ENCODE assay signal across 19 mouse cellular contexts in the genomic region with DNA sequence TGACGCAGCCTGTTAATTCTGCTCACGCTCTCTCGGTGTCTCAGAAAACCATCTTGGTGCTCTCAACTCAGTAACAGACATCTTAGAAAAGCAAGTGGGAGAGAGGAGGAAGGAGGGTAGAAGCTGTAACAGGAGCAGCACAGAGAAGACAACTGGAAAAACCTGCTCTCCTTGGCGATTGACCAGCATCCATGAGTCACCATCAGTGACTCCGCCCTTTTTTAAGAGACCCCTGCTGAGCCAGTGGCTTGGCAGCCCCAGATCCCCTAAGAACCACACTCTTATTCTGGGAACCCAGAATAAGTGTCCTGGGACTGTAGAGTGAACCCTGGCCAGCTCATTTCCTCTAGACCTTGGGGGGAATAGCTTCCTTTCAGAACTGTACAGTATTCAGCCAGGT. TPM values are rescaled to one million over a fixed set of nuclear protein-coding genes. Genes with fewer than 3 reads are reported as not detected.
DNase-seq lines count a peak whose midpoint lies in the region; ATAC-seq lines count a peak whose summit lies in the region.
"Had no signal": no experiment of that assay in that cellular context is flagged by ENCODE, and none has a peak within 500 bp of the region (broad histone marks: within the 10 kb centered on the region; RNA-seq: fewer than 3 reads in every experiment).

No protein-coding gene starts in this region.

- intact Hi-C loops in left cerebral cortex, postnatal 14 days (cut with DNase I) = no loop called here

- peaks cover 9% of the 10 kb centered on the region for H3K4me1 ChIP-seq in kidney, embryonic 15.5 days
- H3K4me1 ChIP-seq in embryonic facial prominence, embryonic 14.5 days (ENCODE audit: control insufficient read depth, insufficient read depth, low read length) = 0 out of 2 replicates have a peak, but pooled peaks cover 4% of the 10 kb centered on the region
- H3K4me1 ChIP-seq: heart, embryonic 10.5 days; neural tube, embryonic 13.5 days; stomach, embryonic 15.5 days had no signal

- H3K27ac ChIP-seq in kidney, embryonic 15.5 days = peak overlapping the region; percentile 60; the same call in 1 of the 2 replicates
- 0 out of 2 replicates have a peak overlapping the region, but pooled peaks have one; percentile 21 for H3K27ac ChIP-seq in embryonic facial prominence, embryonic 14.5 days (replicated peaks; ENCODE audit: low read depth, low read length)
- H3K27ac ChIP-seq: heart, embryonic 10.5 days; neural tube, embryonic 13.5 days; stomach, embryonic 15.5 days had no signal

- H3K9me3 ChIP-seq in kidney, embryonic 15.5 days (replicated peaks) = no peaks in the 10 kb centered on the region
- H3K9me3 ChIP-seq in embryonic facial prominence, embryonic 14.5 days (ENCODE audit: control insufficient read depth, low read length) = no peaks in the 10 kb centered on the region
- H3K9me3 ChIP-seq: heart, embryonic 10.5 days; neural tube, embryonic 13.5 days; stomach, embryonic 15.5 days had no signal

- H3K4me3 ChIP-seq in kidney, embryonic 15.5 days (replicated peaks) = no peak overlapping the region
- no peak overlapping the region for H3K4me3 ChIP-seq in embryonic facial prominence, embryonic 14.5 days (ENCODE audit: low read depth, low read length)
- H3K4me3 ChIP-seq: heart, embryonic 10.5 days; neural tube, embryonic 13.5 days; stomach, embryonic 15.5 days had no signal

- H3K36me3 ChIP-seq in kidney, embryonic 15.5 days = no peaks in the 10 kb centered on the region
- no peaks in the 10 kb centered on the region for H3K36me3 ChIP-seq in embryonic facial prominence, embryonic 14.5 days (ENCODE audit: control insufficient read depth, insufficient read depth, low read length)
- H3K36me3 ChIP-seq: heart, embryonic 10.5 days; neural tube, embryonic 13.5 days; stomach, embryonic 15.5 days had no signal

- no peak overlapping the region for H3K9ac ChIP-seq in kidney, embryonic 15.5 days
- no peak overlapping the region for H3K9ac ChIP-seq in embryonic facial prominence, embryonic 14.5 days (ENCODE audit: low read depth, low read length)
- H3K9ac ChIP-seq: neural tube, embryonic 13.5 days; stomach, embryonic 15.5 days had no signal

- WGBS in kidney, embryonic 15.5 days = 56% methylated on average over 5 of the region's 5 CpGs
- 54% methylated on average over 5 of the region's 5 CpGs for WGBS in embryonic facial prominence, embryonic 14.5 days

- ATAC-seq in kidney, embryonic 15.5 days (replicated peaks; ENCODE audit: low FRiP score) = 0 out of 2 replicates have a peak, but pooled peaks have one; percentile 43
- peak; percentile 63; the same call in 1 of the 2 replicates for ATAC-seq in embryonic facial prominence, embryonic 14.5 days (ENCODE audit: low read depth)
- ATAC-seq: CD4-positive, CD25-positive, alpha-beta regulatory T cell, adult 4 months had no signal

- no peaks in the 10 kb centered on the region for H3K27me3 ChIP-seq in kidney, embryonic 15.5 days
- no peaks in the 10 kb centered on the region for H3K27me3 ChIP-seq in embryonic facial prominence, embryonic 14.5 days (replicated peaks; ENCODE audit: control insufficient read depth, insufficient read depth, low read length)
- H3K27me3 ChIP-seq: neural tube, embryonic 13.5 days; stomach, embryonic 15.5 days had no signal

- DNase-seq in kidney, adult 8-10 months = no peak
- peak; percentile 33 to 51 for DNase-seq in urinary bladder, adult 18-20 months (ENCODE audit: low spot score in 2 of 2)
- no peak for DNase-seq in urinary bladder, postnatal 4 days (ENCODE audit: low spot score in 2 of 2)
- peak; percentile 46 for DNase-seq in embryonic facial prominence, embryonic 14.5 days (ENCODE audit: low spot score)
- no peak for DNase-seq in left cerebral cortex, postnatal 14 days (ENCODE audit: low spot score in 2 of 2)
- DNase-seq in Muller cell, postnatal 12 days (ENCODE audit: inconsistent ontology term) = no peak
- DNase-seq: adrenal gland, adult 2 months; cerebellum, adult 18-20 months; gastrocnemius, postnatal 25 days; heart, postnatal 4 days; lung, postnatal 10 days; thymus, postnatal 25 days had no signal

- H3K4me2 ChIP-seq in kidney, embryonic 15.5 days = peak overlapping the region; percentile 31; the same call in 1 of the 2 replicates
- H3K4me2 ChIP-seq in embryonic facial prominence, embryonic 14.5 days (ENCODE audit: low read depth, low read length) = no peak overlapping the region
- H3K4me2 ChIP-seq: neural tube, embryonic 13.5 days; stomach, embryonic 15.5 days had no signal

RNA-seq across cellular contexts. Expression of a gene that starts 11.1 kb away (rescaled TPM):
- polyA plus RNA-seq in kidney, embryonic 15.5 days (2015; fragmentation: Nextera tagmentation; extraction: Ambion mirVana) = 4.6 and 5.5 TPM in 2 replicates
- polyA plus RNA-seq in embryonic facial prominence, embryonic 14.5 days (2014; fragmentation: Nextera tagmentation; extraction: Ambion mirVana) = 2.6 and 3.0 TPM in 2 replicates
- not detected for total RNA-seq in left cerebral cortex, postnatal 14 days (2021)
- total RNA-seq: adrenal gland, adult 2 months; gastrocnemius, postnatal 25 days; heart, postnatal 4 days; midbrain, postnatal 0 days had no signal
- polyA plus RNA-seq: adrenal gland, adult 2 months; brain, embryonic 14.5 days; midbrain, postnatal 0 days; neural tube, embryonic 13.5 days had no signal

Comparison
In these comparisons a context has a peak if more than half of its experiments do, and no peak if none do; other contexts are left out.
1. DNase-seq: peak in urinary bladder, adult 18-20 months (2 of 2) and embryonic facial prominence, embryonic 14.5 days (single experiment); none in kidney, adult 8-10 months (0 of 2), urinary bladder, postnatal 4 days (0 of 2), left cerebral cortex, postnatal 14 days (0 of 2) and Muller cell, postnatal 12 days (single experiment).